Comparison of ENCODE assay signal across 30 mouse cellular contexts in genomic region chr2:139937581-139937980, GRCm38 (mm10).
DNase-seq lines count a peak whose midpoint lies in the region; ATAC-seq and TF ChIP-seq lines count a peak whose summit lies in the region.
"Had no signal": no experiment of that assay in that cellular context is flagged by ENCODE, and none has a peak within 500 bp of the region (broad histone marks: within the 10 kb centered on the region; RNA-seq: fewer than 3 reads in every experiment).

No protein-coding gene starts in this region.

- peak; percentile 58 for DNase-seq in thymus, postnatal 14 days
- DNase-seq in thymus, adult 2 months: no peak
- peak; percentile 10 for DNase-seq in MEL (ENCODE audit: low read depth, low spot score)
- DNase-seq in mesoderm, embryonic 11.5 days (ENCODE audit: low read depth, low spot score): peak; percentile 16
- no peak for DNase-seq in cerebellum, postnatal 4 days (ENCODE audit: low spot score in 2 of 2)
- DNase-seq in midbrain, postnatal 0 days (ENCODE audit: low spot score): no peak
- no peak for DNase-seq in layer of hippocampus, adult 2 months (ENCODE audit: low spot score in 2 of 2)
- DNase-seq: adrenal gland, postnatal 25 days; cerebellum, adult 2 months; cerebellum, postnatal 14 days; gastrocnemius, postnatal 14 days; heart, postnatal 36 days; kidney, adult 9 months; kidney, postnatal 10 days; layer of hippocampus, adult 9-11 months; liver, embryonic 13.5 days; lung, adult 18-20 months; lung, postnatal 10 days had no signal

- no peak overlapping the region for H3K27ac ChIP-seq in thymus, adult 2 months (ENCODE audit: control insufficient read depth, insufficient read depth, low read length)
- no peak overlapping the region for H3K27ac ChIP-seq in MEL (ENCODE audit: control insufficient read depth, low read depth, low read length)
- no peak overlapping the region for H3K27ac ChIP-seq in midbrain, postnatal 0 days (ENCODE audit: low read depth, low read length)
- H3K27ac ChIP-seq in layer of hippocampus, adult 2 months: no peak overlapping the region
- H3K27ac ChIP-seq: embryonic facial prominence, embryonic 10.5 days; embryonic facial prominence, embryonic 15.5 days; forebrain, embryonic 13.5 days; hindbrain, embryonic 12.5 days; hindbrain, postnatal 0 days; limb, embryonic 10.5 days; limb, embryonic 15.5 days; liver, embryonic 13.5 days; neural tube, embryonic 13.5 days had no signal

- H3K9me3 ChIP-seq in MEL (replicated peaks; ENCODE audit: insufficient read depth, low read length): no peaks in the 10 kb centered on the region
- no peaks in the 10 kb centered on the region for H3K9me3 ChIP-seq in midbrain, postnatal 0 days (ENCODE audit: low read length)
- H3K9me3 ChIP-seq: embryonic facial prominence, embryonic 10.5 days; embryonic facial prominence, embryonic 15.5 days; forebrain, embryonic 13.5 days; hindbrain, embryonic 12.5 days; limb, embryonic 10.5 days; limb, embryonic 15.5 days; liver, embryonic 13.5 days; neural tube, embryonic 13.5 days had no signal

- no peak for TF ChIP-seq RAD21 in MEL (IDR thresholded peaks at IDR 0.05; ENCODE audit: low read depth, low read length)

- H3K79me2 ChIP-seq in MEL (ENCODE audit: control insufficient read depth, insufficient read depth, low read length, poor library complexity): no peaks in the 10 kb centered on the region

- no peak overlapping the region for H3K9ac ChIP-seq in MEL (ENCODE audit: control insufficient read depth, low read depth, low read length, poor library complexity, severe bottlenecking)
- no peak overlapping the region for H3K9ac ChIP-seq in midbrain, postnatal 0 days (replicated peaks; ENCODE audit: low read length, poor library complexity, severe bottlenecking)
- H3K9ac ChIP-seq: embryonic facial prominence, embryonic 15.5 days; forebrain, embryonic 13.5 days; hindbrain, embryonic 12.5 days; limb, embryonic 15.5 days; liver, embryonic 13.5 days; neural tube, embryonic 13.5 days had no signal

- H3K4me2 ChIP-seq in midbrain, postnatal 0 days (ENCODE audit: low read depth, low read length, poor library complexity, severe bottlenecking): no peak overlapping the region
- H3K4me2 ChIP-seq: embryonic facial prominence, embryonic 15.5 days; forebrain, embryonic 13.5 days; heart, embryonic 11.5 days; hindbrain, embryonic 12.5 days; limb, embryonic 15.5 days; liver, embryonic 13.5 days; midbrain, embryonic 11.5 days; neural tube, embryonic 13.5 days had no signal

- WGBS in thymus, adult 2 months: 91% methylated on average over 2 of the region's 2 CpGs
- WGBS in midbrain, postnatal 0 days: 42% methylated on average over 2 of the region's 2 CpGs

- no peak for TF ChIP-seq CTCF in thymus, adult 2 months (IDR thresholded peaks at IDR 0.05; ENCODE audit: borderline replicate concordance, control insufficient read depth, extremely low read depth, insufficient read depth, low read length, poor library complexity)
- TF ChIP-seq CTCF in MEL (IDR thresholded peaks at IDR 0.05 in 2 of 3, conservative IDR thresholded peaks at IDR 0.05 in 1 of 3; ENCODE audit: control insufficient read depth in 1 of 3, insufficient read depth in 1 of 3, low read depth in 2 of 3, low read length in 3 of 3, poor library complexity in 1 of 3, severe bottlenecking in 1 of 3): no peak
- no peak for TF ChIP-seq CTCF in midbrain, postnatal 0 days (IDR thresholded peaks at IDR 0.05)
- TF ChIP-seq CTCF in layer of hippocampus, adult 2 months (conservative IDR thresholded peaks at IDR 0.05): no peak

- ATAC-seq in midbrain, postnatal 0 days (ENCODE audit: low FRiP score): no peak
- ATAC-seq: forebrain, embryonic 13.5 days; hindbrain, postnatal 0 days; intestine, embryonic 16.5 days; midbrain, embryonic 16.5 days had no signal

- H3K4me1 ChIP-seq in thymus, adult 2 months (replicated peaks; ENCODE audit: control insufficient read depth, insufficient read depth, low read length): peaks cover 15% of the 10 kb centered on the region
- peaks cover 0 to 3% of the 10 kb centered on the region in 2 experiments; a peak in 1 of 4 replicates for H3K4me1 ChIP-seq in MEL (ENCODE audit: control insufficient read depth in 1 of 2, insufficient read depth in 2 of 2, low read length in 2 of 2)
- no peaks in the 10 kb centered on the region for H3K4me1 ChIP-seq in midbrain, postnatal 0 days (ENCODE audit: insufficient read depth, low read length)
- H3K4me1 ChIP-seq: embryonic facial prominence, embryonic 15.5 days; forebrain, embryonic 13.5 days; hindbrain, embryonic 12.5 days; limb, embryonic 15.5 days; liver, embryonic 13.5 days; neural tube, embryonic 13.5 days had no signal

- H3K27me3 ChIP-seq in thymus, adult 2 months (ENCODE audit: control insufficient read depth, insufficient read depth, low read length): no peaks in the 10 kb centered on the region
- no peaks in the 10 kb centered on the region for H3K27me3 ChIP-seq in MEL (ENCODE audit: control insufficient read depth in 1 of 2, insufficient read depth in 2 of 2, low read length in 2 of 2)
- H3K27me3 ChIP-seq in midbrain, postnatal 0 days (ENCODE audit: insufficient read depth, low read length): no peaks in the 10 kb centered on the region
- H3K27me3 ChIP-seq: embryonic facial prominence, embryonic 15.5 days; forebrain, embryonic 13.5 days; hindbrain, embryonic 12.5 days; limb, embryonic 15.5 days; liver, embryonic 13.5 days; neural tube, embryonic 13.5 days had no signal

- no peaks in the 10 kb centered on the region for H3K36me3 ChIP-seq in thymus, adult 2 months (ENCODE audit: control insufficient read depth, insufficient read depth, low read length)
- H3K36me3 ChIP-seq in MEL (ENCODE audit: control insufficient read depth in 1 of 2, insufficient read depth in 2 of 2, low read length in 2 of 2): peaks cover 2 to 5% of the 10 kb centered on the region in 2 experiments; a peak in 3 of 4 replicates
- H3K36me3 ChIP-seq in midbrain, postnatal 0 days (ENCODE audit: insufficient read depth, low read length): no peaks in the 10 kb centered on the region
- H3K36me3 ChIP-seq: hindbrain, embryonic 12.5 days; liver, embryonic 13.5 days had no signal

- no peak for TF ChIP-seq POLR2A in thymus, adult 2 months (IDR thresholded peaks at IDR 0.05; ENCODE audit: control insufficient read depth, extremely low read depth, insufficient read depth, low read length, poor library complexity)
- TF ChIP-seq POLR2A in MEL (IDR thresholded peaks at IDR 0.05; ENCODE audit: control insufficient read depth in 1 of 2, insufficient read depth in 1 of 2, low read depth in 1 of 2, low read length in 2 of 2, poor library complexity in 1 of 2): no peak

- no peak for TF ChIP-seq EP300 in MEL (IDR thresholded peaks at IDR 0.05; ENCODE audit: low read depth in 1 of 2, low read length in 2 of 2)

- H3K4me3 ChIP-seq in thymus, adult 2 months (ENCODE audit: control insufficient read depth, insufficient read depth, low read length): no peak overlapping the region
- no peak overlapping the region for H3K4me3 ChIP-seq in MEL (ENCODE audit: control insufficient read depth in 1 of 2, insufficient read depth in 1 of 2, low read depth in 2 of 2, low read length in 2 of 2)
- no peak overlapping the region for H3K4me3 ChIP-seq in midbrain, postnatal 0 days (ENCODE audit: low read depth, low read length)
- H3K4me3 ChIP-seq in layer of hippocampus, adult 2 months: no peak overlapping the region
- H3K4me3 ChIP-seq: embryonic facial prominence, embryonic 10.5 days; embryonic facial prominence, embryonic 15.5 days; forebrain, embryonic 13.5 days; hindbrain, embryonic 12.5 days; limb, embryonic 10.5 days; limb, embryonic 15.5 days; liver, embryonic 13.5 days; neural tube, embryonic 13.5 days had no signal

TF ChIP-seq in MEL, 35 proteins besides CTCF, POLR2A, EP300 and RAD21:
- TF ChIP-seq MYB (IDR thresholded peaks at IDR 0.05; ENCODE audit: low read depth, low read length): no peak
- TF ChIP-seq ELF1 (IDR thresholded peaks at IDR 0.05; ENCODE audit: low read depth, low read length): no peak
- TF ChIP-seq BHLHE40 (IDR thresholded peaks at IDR 0.05; ENCODE audit: borderline replicate concordance, low read depth, low read length): no peak
- no peak for TF ChIP-seq MAX (IDR thresholded peaks at IDR 0.05; ENCODE audit: low read length)
- no peak for TF ChIP-seq ZC3H11A (IDR thresholded peaks at IDR 0.05; ENCODE audit: low read depth, low read length)
- no peak for TF ChIP-seq USF1 (IDR thresholded peaks at IDR 0.05; ENCODE audit: low read depth, low read length)

Comparison
In these comparisons a context has a peak if more than half of its experiments do, and no peak if none do; other contexts are left out.
1. DNase-seq: peak in thymus, postnatal 14 days (single experiment), MEL (single experiment) and mesoderm, embryonic 11.5 days (single experiment); none in thymus, adult 2 months (single experiment), cerebellum, postnatal 4 days (0 of 2), midbrain, postnatal 0 days (single experiment) and layer of hippocampus, adult 2 months (0 of 2).